Mouse (Mus musculus): ENCODE data around the gene Tmem218.

Gene Tmem218

DNA sequence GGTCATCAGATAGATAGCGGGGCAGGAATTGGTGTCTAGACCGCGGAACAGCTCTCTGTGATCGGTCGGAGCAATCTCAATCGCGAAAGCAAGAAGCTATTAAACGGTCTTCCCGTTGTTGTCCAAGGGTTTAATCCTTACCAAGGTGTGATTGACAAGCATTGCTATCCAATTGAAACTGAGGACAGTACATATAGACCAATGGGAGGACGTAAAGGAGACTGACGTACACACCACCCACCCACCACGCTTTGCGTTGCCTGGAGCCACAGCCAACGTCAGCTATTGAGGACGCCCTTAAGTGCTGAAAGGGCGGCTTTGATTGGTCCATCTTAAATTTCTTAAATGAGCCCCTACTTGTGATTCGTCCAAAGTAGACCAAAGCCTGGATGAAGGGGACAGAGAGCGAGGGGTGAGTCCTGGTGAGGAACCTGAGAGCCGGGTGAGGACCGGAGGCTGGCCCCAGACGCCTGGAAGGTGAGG lies at the start of gene Tmem218:
Tmem218 (plus strand) TSS at position 295 of the 483 bp plus-strand sequence.
- DNase-seq (ENCODE audit: low spot score), result peak; percentile 97

DNA sequence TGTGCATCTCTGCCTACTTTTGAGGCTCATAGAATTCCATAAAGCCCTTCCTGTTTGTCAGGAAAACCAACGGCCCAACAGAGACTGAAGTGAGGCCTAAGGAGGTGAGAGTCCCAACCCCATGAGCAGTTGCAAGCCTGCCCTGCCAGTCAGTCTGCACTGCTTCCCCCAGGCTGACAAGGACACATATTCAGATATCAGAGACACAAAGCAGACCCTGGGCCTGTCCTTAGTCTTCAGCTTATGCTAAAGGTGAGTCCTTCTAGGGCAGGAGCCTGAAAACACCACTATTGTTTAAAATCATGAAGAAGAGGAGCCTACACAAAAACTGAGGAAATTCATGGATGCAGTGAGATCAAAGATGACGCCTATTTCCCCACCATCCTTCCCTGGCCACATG lies 47.3 kb upstream of the Tmem218 start:
- DNase-seq (ENCODE audit: low spot score), result no peak

DNA sequence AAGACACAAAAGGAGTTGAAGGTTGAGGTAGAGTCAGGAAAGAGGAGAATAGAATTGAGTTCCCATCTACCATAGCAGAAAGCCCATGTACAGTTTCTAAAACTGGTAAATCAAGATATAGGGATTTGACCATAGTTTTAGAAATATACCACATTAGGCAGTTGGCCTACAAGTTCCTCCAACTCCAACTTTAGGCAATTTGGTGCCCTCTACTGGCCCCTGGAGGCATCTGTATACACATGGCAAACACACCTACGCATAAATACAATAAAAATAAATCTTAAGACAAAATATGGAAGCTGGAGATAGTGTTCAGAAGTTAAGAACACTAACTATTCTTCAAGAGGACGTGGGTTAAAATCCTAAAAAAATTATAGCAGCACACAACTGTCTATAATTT lies 41.1 kb upstream of the Tmem218 start:
- no peak for DNase-seq (ENCODE audit: low spot score)

DNA sequence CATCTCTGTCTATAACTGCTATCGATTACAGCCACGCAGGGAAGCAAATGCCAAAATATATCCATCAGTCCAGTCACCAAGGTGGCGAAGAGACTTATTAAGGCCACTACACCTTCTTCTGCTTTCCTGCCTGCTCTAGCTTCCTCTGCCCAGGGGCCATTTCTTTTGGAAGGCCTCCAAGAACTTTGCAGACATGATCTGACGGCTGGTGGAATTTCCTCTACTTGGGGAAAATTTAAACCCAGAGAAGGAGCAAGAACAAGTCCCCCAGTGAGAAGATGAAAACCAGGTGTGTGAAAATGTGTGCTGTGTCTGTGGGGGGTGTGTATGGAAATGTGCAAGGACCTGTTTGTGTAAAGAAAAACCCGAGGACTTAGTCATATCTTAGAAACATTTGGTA lies 34.6 kb upstream of the Tmem218 start:
- no peak for DNase-seq (ENCODE audit: low spot score)

DNA sequence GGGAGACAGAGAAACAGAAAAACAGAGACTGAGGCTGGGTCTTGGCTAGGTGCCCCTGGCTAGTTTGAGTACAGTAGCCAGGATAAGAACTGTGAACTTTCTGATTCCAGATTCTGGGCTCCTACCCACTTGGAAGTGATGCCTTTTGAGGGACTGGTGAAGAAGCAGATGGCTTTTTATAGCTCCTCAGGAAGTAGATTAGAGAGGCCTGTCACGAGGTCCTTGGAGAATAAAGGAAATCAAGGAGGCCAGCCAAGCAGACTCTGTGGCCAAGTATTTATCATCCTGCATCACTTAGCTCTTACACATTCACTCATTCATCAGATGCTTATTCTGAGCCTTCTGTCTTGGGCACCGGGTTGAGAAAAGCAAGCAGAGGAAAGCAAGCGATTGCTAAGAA lies 32.0 kb upstream of the Tmem218 start:
- DNase-seq (ENCODE audit: low spot score), result no peak

DNA sequence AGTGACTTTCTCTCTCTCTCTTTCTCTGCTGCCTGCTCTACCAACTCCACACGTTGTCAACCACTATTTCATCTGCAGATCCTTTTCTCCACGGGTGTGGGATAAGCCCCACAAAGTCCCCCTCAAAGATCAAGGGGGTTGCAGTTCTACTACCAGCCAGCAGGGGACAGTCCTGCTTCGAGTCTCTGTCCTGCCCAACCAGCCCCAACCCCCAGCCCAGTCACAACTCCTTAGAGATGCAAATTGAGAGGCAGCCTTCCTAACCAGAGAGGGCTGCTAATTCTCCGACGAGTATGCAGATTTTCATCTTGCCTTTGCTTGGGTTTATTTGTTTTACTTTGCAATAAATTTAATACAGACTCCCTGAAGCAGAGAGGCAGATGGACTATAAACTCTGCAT lies 30.9 kb upstream of the Tmem218 start:
- DNase-seq (ENCODE audit: low spot score), result peak; percentile 26

DNA sequence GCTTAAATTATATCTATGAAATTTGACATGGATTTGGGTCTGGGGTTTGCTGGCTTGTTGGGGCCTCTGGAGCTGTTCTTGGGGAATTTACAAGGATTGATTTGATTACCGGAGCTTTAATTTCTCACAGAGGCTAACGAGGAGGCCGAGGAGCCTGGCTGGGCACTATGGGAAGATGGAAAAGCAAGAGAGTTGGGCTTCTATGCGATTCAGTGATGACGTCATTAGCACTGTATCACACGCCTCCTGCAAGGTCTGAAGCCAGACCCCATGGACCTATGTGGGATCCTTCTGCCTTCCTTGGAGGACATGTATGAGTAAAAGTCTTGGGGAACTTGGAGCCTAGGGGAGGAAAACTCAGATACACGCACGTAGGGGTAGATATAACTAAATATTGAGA lies 30.5 kb upstream of the Tmem218 start:
- DNase-seq (ENCODE audit: low spot score), result peak; percentile 15

DNA sequence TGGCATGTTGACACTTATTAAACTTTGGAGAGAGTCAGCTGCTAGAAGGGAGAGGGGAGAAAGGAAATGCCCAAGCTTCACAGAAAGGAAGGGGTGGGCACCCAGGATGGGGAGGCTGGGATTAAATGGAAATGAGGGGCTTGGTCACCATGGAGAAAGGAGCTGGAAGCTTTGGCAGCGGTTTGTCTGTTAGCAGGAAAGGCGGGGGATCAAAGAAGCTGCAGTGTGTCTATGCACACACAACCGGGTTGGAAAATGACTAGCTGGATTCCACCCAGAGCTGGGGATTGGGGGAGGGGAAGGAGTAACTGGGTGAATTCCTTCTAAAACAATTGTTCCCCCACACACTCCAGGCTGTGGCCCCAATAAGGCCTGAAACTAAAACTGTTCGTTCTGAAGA lies 29.1 kb upstream of the Tmem218 start:
- DNase-seq (ENCODE audit: low spot score), result no peak

DNA sequence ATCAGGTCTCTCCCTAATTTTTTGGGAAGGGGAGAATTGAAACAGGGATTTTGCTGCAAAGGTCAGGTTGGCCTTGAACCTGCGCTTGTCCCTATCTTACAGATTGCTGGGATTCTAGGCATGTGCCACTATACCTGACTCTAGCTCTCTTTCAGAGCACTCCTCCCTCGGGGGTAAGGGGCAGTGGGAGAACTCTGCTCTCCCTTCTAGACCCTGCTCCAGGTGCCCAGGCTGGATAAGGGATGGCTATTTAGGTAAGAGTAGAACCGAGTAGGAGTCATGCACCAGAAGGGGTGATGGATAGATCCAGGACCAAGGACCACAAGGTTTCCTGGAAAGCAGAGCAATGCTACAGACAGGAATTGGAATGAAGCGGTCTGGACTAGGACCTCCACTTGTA lies 28.4 kb upstream of the Tmem218 start:
- no peak for DNase-seq (ENCODE audit: low spot score)

DNA sequence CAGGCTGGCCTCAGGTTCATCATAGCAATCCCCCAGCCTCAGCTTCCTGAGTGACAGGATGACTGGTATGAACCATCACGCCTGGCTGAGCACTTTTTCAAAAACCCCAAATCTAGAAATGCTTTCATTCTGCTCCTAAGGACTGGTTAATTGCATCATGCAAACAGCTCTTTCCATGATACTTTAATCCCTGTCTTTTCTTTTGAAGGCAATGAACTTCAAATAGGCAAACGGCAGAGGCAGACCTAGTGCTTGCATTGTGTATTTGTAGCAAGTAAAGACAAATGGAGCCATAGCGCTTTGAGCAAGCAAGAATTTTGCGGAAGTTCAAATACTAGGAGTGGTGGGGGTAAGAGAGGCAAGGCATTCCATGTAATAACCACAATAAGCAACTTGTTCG lies 26.4 kb upstream of the Tmem218 start:
- no peak for DNase-seq (ENCODE audit: low spot score)

DNA sequence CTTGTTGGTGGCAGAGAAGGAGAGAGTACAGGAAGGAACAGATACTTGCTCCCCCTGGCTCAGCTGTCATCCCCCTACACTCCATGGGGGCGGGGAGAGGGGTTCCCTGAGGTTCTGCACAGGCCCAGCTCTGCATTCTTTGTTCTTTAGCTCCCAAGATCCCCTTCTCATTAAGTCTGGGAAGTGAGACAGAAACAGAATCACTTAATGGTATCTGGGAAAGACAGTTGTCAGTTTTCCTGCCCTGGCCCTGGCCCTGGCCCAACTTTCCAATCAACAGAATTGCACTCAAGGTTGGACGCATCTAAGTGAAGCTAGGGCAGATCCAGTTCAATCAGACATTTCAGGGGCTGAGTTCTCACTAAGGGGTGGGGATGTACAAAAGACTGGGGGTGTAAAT lies 24.8 kb upstream of the Tmem218 start:
- DNase-seq (ENCODE audit: low spot score), result peak; percentile 8

DNA sequence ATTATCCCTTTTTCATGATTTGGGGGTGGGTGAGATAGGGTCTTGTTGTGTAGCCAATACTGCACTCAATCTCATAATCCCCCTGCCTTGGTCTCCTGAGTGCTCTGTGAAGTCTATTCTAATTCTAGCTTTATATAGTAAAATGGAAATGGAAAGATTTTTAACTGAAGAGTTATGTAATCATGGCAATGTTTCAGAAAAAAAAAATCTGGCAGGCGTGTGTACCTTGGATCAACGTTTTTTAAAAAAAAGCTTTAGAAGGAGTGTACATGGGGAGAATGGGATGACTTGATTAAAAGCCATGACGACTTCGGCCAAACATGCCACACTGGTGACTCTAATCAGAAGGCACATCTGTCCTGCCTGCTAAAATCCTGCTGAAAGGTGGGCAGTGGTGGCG lies 20.6 kb upstream of the Tmem218 start:
- DNase-seq (ENCODE audit: low spot score), result no peak

DNA sequence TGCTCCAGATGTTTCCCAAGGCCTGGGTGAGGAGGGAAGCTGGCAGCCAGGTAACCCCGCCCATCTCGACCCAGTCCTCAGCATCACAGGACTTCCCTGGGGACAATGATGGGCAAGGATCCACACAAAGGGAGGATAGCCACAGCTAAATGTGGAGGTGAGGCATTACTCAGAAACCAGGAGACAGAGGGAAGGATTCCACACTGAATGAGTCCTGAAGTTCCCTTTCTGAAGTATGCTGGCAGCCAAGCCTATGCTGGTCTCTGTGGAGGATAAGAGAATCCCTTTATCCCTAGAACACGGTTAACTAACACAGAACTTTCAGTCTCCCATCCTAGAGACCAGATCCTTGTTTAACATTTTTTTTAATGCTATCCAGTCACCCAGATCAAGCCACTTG lies 20.0 kb upstream of the Tmem218 start:
- DNase-seq (ENCODE audit: low spot score), result no peak

DNA sequence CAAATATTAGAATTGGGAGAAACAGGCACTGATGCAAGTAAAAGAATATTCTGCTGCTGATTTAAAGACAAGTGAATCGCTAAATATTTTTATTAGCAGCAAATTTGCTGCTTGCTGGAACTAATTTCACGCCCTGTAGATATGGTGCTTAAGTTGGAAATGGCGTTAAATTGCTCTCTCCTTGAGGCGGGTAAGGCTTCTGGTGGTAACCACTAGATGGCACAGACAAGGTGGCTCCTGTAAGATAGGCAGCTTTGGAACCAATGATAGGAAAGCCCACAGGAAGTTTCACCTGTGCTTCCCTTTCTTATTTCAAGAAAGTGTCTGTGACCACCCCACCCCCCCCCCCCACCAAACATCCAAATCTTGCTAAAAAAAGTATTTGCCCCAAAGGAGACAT lies 11.0 kb upstream of the Tmem218 start:
- DNase-seq (ENCODE audit: low spot score), result no peak

DNA sequence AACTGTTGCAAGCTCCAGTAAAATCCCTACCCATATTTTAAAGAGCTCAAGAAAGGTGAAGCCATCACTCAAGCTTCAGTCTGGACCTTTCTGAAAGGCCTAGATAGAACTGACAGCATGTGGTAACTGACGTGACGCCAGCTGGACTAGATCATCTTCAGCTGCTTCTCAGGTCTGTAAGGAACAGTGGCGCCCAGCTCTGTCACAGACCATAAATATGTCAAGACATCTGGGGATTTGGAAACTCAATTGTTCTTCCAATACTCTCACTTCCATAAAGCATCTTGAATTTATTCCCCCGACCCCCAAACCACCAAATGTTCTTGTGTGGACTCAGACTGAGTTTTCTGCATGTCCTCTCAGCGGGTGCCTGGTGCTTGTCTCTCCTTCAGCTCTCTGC lies 7.6 kb upstream of the Tmem218 start:
- DNase-seq (ENCODE audit: low spot score), result no peak

DNA sequence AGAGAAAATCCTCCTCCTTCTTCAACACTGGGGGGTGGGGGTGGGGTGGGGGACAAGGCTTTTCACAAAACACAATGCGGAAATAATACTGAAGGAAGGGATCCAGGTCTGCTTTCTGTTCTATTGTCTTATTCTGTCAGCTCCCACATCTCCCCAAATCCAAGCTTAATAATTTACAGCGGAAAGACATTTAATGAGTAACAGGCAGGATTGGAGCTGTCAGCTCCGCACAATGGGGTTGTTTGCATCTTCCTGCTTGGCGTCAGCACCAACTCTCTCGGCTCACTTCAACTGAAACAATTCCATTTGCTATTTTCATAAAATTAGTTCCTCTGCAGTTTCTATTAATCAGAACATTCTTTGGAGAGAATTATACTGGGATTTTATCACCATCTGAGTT lies 4.1 kb upstream of the Tmem218 start:
- DNase-seq (ENCODE audit: low spot score), result no peak

DNA sequence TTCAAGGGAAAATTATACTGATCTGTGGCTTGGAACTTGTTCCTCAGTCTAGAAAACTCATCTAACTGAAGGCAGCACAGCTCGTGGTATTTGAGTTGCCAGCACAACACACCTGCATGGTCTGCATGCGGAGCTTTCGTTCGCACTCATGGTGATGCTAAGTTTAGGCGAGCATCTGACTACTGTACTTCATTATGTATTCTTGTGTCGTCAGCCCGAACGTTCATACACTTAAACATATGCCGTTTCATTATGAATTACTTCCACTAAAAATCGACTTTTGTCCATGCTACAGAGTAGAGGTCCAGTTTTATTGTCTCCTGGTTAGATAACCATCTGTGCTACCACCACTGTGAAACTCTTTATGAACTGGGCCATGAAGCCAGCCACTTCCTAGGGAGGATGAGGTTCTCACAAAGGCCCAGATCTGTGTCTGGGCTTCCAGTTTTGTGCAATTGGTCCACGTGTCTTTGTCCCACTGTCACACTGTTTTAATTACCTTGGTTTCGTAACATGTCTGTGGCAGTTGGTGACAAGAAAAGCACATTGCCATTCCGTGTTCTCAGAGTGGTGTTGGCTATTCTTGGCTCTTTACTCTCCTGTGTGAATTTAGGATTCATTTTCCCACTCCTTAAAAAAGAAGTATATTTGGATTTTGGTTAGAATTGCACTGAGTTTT lies 5.2 kb downstream of the Tmem218 start:
- no peak for DNase-seq (ENCODE audit: low spot score)

DNA sequence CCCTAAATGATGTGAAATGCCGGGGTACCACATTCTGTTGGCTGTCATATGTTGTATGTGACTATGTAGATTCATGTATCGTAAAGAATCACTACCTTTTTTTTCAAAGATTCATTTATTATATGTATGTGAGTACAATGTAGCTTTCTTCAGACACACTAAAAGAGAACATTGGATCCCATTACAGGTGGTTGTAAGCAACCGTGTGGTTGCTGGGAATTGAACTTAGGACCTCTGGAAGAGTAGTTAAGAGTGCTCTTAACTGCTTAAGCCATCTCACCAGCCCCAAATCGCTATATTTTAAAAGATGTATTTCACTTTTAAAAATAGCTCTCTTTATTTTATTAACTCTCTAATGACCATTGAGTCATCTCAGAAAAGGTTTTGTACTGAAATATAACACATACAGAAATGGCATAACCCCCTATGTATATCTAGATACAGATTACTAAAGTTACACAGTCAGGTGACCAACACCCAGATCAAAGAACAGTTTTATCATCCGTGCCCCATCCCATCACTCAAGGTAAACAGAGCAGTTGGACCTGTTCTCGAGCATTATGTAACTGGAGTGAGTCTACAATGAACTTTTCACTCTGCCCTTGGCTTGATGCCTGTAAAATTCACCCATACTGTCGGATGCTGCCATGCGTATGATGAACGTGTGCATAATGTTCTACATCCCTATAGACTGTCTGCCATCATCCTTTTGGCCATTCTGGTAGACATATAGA lies 6.5 kb downstream of the Tmem218 start:
- no peak for DNase-seq (ENCODE audit: low spot score)

DNA sequence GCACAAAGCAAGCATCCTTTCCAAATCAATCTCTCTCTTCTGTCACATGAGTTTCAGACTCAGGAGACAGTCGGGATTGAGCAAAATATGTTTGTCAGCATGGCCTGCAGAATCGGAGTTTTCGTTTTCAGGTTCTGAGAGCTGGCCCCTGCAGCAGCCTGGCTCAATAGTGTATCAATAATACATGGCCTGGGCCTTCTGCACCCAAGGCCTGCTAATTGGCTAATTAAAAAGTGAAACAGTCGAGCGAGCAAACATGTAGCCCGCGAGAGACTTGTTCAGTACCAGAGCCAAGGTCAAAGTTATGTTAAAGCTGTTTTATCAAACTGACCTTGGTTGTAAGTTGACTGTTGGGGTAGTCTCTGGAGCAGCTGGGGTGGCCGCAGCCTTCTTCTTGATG lies 12.7 kb downstream of the Tmem218 start:
- no peak for DNase-seq (ENCODE audit: low spot score)

DNA sequence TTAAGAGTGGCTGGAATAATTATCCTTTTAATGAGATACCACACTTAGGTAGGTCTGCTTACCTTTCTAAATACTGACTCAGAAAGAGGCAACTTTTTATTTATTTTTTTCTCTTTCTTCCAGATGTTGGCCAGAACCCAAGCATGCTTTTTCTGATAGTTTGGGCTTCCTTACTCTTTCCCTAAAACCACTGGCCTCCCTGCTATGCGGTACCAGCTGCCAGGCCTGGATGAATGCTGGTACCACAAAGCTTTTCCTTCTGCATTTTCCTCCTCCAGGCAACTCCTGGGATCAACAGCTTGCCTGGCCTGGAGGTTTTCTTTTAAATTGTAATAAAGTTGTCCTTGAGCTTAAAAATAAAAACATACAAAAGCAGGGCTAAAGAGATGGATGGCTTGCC lies 17.6 kb downstream of the Tmem218 start:
- no peak for DNase-seq (ENCODE audit: low spot score)

DNA sequence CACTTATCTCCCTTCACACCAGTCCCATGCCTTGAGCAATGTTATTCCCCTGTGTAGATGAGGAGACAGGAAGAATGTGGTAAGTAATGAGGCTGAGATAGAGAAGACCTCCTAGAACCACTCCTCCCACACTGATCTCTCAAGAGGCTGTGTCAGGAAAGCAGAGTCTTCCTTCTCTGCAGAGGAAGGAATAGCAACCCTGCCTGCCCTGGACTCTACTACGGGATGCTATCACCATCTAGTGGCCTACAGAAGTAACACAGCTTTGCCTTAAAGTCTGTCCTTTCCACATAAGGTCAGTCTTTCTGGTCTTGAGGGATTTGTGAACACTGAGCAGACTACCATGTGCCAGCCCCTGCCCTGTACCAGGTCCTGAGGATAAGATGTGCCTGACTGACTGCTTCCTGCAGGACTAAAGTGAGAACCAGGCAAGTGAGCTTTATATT lies 21.9 kb downstream of the Tmem218 start:
- DNase-seq (ENCODE audit: low spot score), result peak; percentile 62

DNA sequence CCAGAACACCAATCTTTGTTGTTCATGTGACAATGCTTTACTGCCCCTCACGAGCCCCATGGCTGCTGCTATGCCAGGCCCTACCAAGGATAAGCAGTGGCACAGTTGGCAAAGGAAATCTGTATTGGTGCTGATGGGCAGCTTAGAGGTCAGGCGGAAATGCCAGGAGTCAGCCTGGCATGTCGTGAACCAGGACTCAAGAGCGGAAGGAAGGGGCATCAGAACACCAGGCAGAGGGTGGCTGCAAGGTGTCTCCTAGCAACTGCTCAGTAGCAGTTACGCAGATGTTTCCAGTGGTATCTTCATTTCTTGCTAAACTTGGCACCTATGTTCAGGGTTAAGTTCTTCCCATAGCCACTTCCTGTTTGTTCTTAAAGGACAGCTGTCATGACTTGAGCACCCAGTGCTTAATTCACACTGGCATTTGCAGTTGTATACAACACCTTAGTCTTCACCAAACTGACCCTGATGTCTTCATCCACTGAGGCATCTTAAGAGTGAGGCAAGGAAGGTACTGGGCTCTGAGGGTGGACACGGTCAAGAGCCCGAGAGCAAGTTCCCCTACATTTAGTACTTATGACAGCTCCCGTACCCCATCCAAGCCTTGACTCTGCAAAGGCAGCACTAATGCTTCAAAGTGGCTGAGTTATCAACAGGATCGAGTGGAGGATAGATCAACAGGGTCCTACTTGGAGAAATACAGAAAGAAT lies 22.6 kb downstream of the Tmem218 start:
- no peak for DNase-seq (ENCODE audit: low spot score)
